Mouse (Mus musculus): ENCODE data around the gene Anks1b. TPM values are rescaled to one million over a fixed set of nuclear protein-coding genes. Genes with fewer than 3 reads are reported as not detected.

Gene Anks1b
- polyA plus RNA-seq, 1 experiment from 2014 or later = 2.9 TPM

GRCm38 (mm10) chr10:89976577-89976976, 103.3 kb downstream of the Anks1b start:
- no peak overlapping the region for H3K27ac ChIP-seq
- H3K4me2 ChIP-seq = no peak overlapping the region
- no peak overlapping the region for H3K4me3 ChIP-seq
- H3K4me1 ChIP-seq = no peaks in the 10 kb centered on the region
- H3K9me3 ChIP-seq = no peaks in the 10 kb centered on the region
- no peaks in the 10 kb centered on the region for H3K27me3 ChIP-seq
- 88% methylated on average over 3 of the region's 3 CpGs for WGBS
- no peak overlapping the region for H3K9ac ChIP-seq
- no peak for ATAC-seq (ENCODE audit: insufficient number of reproducible peaks, low FRiP score, low TSS enrichment, low read depth)
- H3K36me3 ChIP-seq = no peaks in the 10 kb centered on the region

GRCm38 (mm10) chr10:89994171-89994570, 120.9 kb downstream of the Anks1b start:
- H3K4me3 ChIP-seq = no peak overlapping the region
- no peaks in the 10 kb centered on the region for H3K27me3 ChIP-seq
- H3K27ac ChIP-seq = no peak overlapping the region
- no peaks in the 10 kb centered on the region for H3K4me1 ChIP-seq
- WGBS = 79% methylated on average over 5 of the region's 5 CpGs
- H3K4me2 ChIP-seq = no peak overlapping the region
- H3K36me3 ChIP-seq = no peaks in the 10 kb centered on the region
- no peaks in the 10 kb centered on the region for H3K9me3 ChIP-seq
- H3K9ac ChIP-seq = no peak overlapping the region
- ATAC-seq (ENCODE audit: insufficient number of reproducible peaks, low FRiP score, low TSS enrichment, low read depth) = no peak

GRCm38 (mm10) chr10:89995621-89996428, 122.5 kb downstream of the Anks1b start:
- no peak overlapping the region for H3K9ac ChIP-seq
- H3K27ac ChIP-seq = no peak overlapping the region
- H3K4me1 ChIP-seq = no peaks in the 10 kb centered on the region
- ATAC-seq (ENCODE audit: insufficient number of reproducible peaks, low FRiP score, low TSS enrichment, low read depth) = no peak
- H3K4me2 ChIP-seq = no peak overlapping the region
- no peaks in the 10 kb centered on the region for H3K9me3 ChIP-seq
- 63% methylated on average over 6 of the region's 6 CpGs for WGBS
- no peak overlapping the region for H3K4me3 ChIP-seq
- no peaks in the 10 kb centered on the region for H3K27me3 ChIP-seq
- no peaks in the 10 kb centered on the region for H3K36me3 ChIP-seq

- Histone ChIP-seq H3K36me3 (no peaks in the 10 kb centered on the region), H3K9ac (no peak overlapping the region), H3K9me3 (no peaks in the 10 kb centered on the region), H3K4me2 (no peak overlapping the region), H3K27me3 (no peaks in the 10 kb centered on the region), H3K4me1 (no peaks in the 10 kb centered on the region), H3K4me3 (no peak overlapping the region), H3K27ac (no peak overlapping the region)
- 82% methylated on average over 3 of the region's 3 CpGs for WGBS
- no peak for ATAC-seq (ENCODE audit: insufficient number of reproducible peaks, low FRiP score, low TSS enrichment, low read depth)
Observed at GRCm38 (mm10) chr10:90003980-90004729, 130.8 kb downstream of the Anks1b start.

- Histone ChIP-seq H3K9ac (no peak overlapping the region), H3K4me1 (no peaks in the 10 kb centered on the region), H3K4me3 (no peak overlapping the region), H3K36me3 (no peaks in the 10 kb centered on the region), H3K9me3 (no peaks in the 10 kb centered on the region), H3K4me2 (no peak overlapping the region), H3K27ac (no peak overlapping the region), H3K27me3 (no peaks in the 10 kb centered on the region)
- WGBS = 90% methylated on average over 9 of the region's 9 CpGs
- ATAC-seq (ENCODE audit: insufficient number of reproducible peaks, low FRiP score, low TSS enrichment, low read depth) = no peak
Observed at GRCm38 (mm10) chr10:90004882-90005281, 131.6 kb downstream of the Anks1b start.

- no peaks in the 10 kb centered on the region for H3K9me3 ChIP-seq
- H3K4me3 ChIP-seq = no peak overlapping the region
- no peak for ATAC-seq (ENCODE audit: insufficient number of reproducible peaks, low FRiP score, low TSS enrichment, low read depth)
- H3K27ac ChIP-seq = no peak overlapping the region
- H3K9ac ChIP-seq = no peak overlapping the region
- no peak overlapping the region for H3K4me2 ChIP-seq
- no peaks in the 10 kb centered on the region for H3K4me1 ChIP-seq
- H3K36me3 ChIP-seq = no peaks in the 10 kb centered on the region
- WGBS = 59% methylated on average over 14 of the region's 14 CpGs
- no peaks in the 10 kb centered on the region for H3K27me3 ChIP-seq
Observed at GRCm38 (mm10) chr10:90033037-90033436, 159.7 kb downstream of the Anks1b start.

- no peaks in the 10 kb centered on the region for H3K27me3 ChIP-seq
- no peak overlapping the region for H3K27ac ChIP-seq
- H3K4me3 ChIP-seq = no peak overlapping the region
- no peak for ATAC-seq (ENCODE audit: insufficient number of reproducible peaks, low FRiP score, low TSS enrichment, low read depth)
- H3K9me3 ChIP-seq = no peaks in the 10 kb centered on the region
- H3K36me3 ChIP-seq = no peaks in the 10 kb centered on the region
- WGBS = 24% methylated on average over 5 of the region's 5 CpGs
- H3K9ac ChIP-seq = no peak overlapping the region
- H3K4me2 ChIP-seq = no peak overlapping the region
- H3K4me1 ChIP-seq = no peaks in the 10 kb centered on the region
Observed at GRCm38 (mm10) chr10:90043287-90043686, 170.0 kb downstream of the Anks1b start.

GRCm38 (mm10) chr10:90043773-90044172, 170.5 kb downstream of the Anks1b start:
- 41% methylated on average over 2 of the region's 2 CpGs for WGBS
- no peak for ATAC-seq (ENCODE audit: insufficient number of reproducible peaks, low FRiP score, low TSS enrichment, low read depth)
- H3K27ac ChIP-seq = no peak overlapping the region

GRCm38 (mm10) chr10:90044229-90044628, 170.9 kb downstream of the Anks1b start:
- H3K36me3 ChIP-seq = no peaks in the 10 kb centered on the region
- no peaks in the 10 kb centered on the region for H3K27me3 ChIP-seq
- H3K4me1 ChIP-seq = no peaks in the 10 kb centered on the region
- no peak for ATAC-seq (ENCODE audit: insufficient number of reproducible peaks, low FRiP score, low TSS enrichment, low read depth)
- 91% methylated on average over 8 of the region's 8 CpGs for WGBS
- no peaks in the 10 kb centered on the region for H3K9me3 ChIP-seq
- no peak overlapping the region for H3K4me3 ChIP-seq
- H3K9ac ChIP-seq = no peak overlapping the region
- H3K27ac ChIP-seq = no peak overlapping the region
- H3K4me2 ChIP-seq = no peak overlapping the region

More at GRCm38 (mm10) chr10:90043773-90044172, 170.5 kb downstream of the Anks1b start:
- Histone ChIP-seq H3K4me3 (no peak overlapping the region), H3K9ac (no peak overlapping the region), H3K4me2 (no peak overlapping the region), H3K27me3 (no peaks in the 10 kb centered on the region), H3K36me3 (no peaks in the 10 kb centered on the region), H3K9me3 (no peaks in the 10 kb centered on the region), H3K4me1 (no peaks in the 10 kb centered on the region)

GRCm38 (mm10) chr10:90068651-90069050, 195.3 kb downstream of the Anks1b start:
- Histone ChIP-seq H3K4me3 (no peak overlapping the region), H3K9ac (no peak overlapping the region), H3K36me3 (no peaks in the 10 kb centered on the region), H3K4me2 (no peak overlapping the region), H3K27me3 (no peaks in the 10 kb centered on the region), H3K27ac (no peak overlapping the region), H3K9me3 (no peaks in the 10 kb centered on the region), H3K4me1 (no peaks in the 10 kb centered on the region)
- WGBS = 60% methylated on average over 4 of the region's 4 CpGs
- no peak for ATAC-seq (ENCODE audit: insufficient number of reproducible peaks, low FRiP score, low TSS enrichment, low read depth)

GRCm38 (mm10) chr10:90077930-90078329, 204.6 kb downstream of the Anks1b start:
- no peak for ATAC-seq (ENCODE audit: insufficient number of reproducible peaks, low FRiP score, low TSS enrichment, low read depth)
- H3K4me1 ChIP-seq = no peaks in the 10 kb centered on the region
- WGBS = 83% methylated on average over 9 of the region's 9 CpGs
- H3K27me3 ChIP-seq = no peaks in the 10 kb centered on the region
- no peak overlapping the region for H3K9ac ChIP-seq
- H3K27ac ChIP-seq = no peak overlapping the region
- no peaks in the 10 kb centered on the region for H3K36me3 ChIP-seq
- no peak overlapping the region for H3K4me3 ChIP-seq
- no peak overlapping the region for H3K4me2 ChIP-seq
- H3K9me3 ChIP-seq = no peaks in the 10 kb centered on the region

- Histone ChIP-seq H3K27me3 (no peaks in the 10 kb centered on the region), H3K36me3 (no peaks in the 10 kb centered on the region), H3K4me3 (no peak overlapping the region), H3K4me2 (no peak overlapping the region), H3K27ac (no peak overlapping the region), H3K9me3 (no peaks in the 10 kb centered on the region), H3K9ac (no peak overlapping the region), H3K4me1 (no peaks in the 10 kb centered on the region)
- ATAC-seq (ENCODE audit: insufficient number of reproducible peaks, low FRiP score, low TSS enrichment, low read depth) = no peak
- WGBS = 53% methylated on average over 3 of the region's 3 CpGs
Observed at GRCm38 (mm10) chr10:90081151-90081550, 207.8 kb downstream of the Anks1b start.
